Mouse (Mus musculus): ENCODE data around the gene Hcfc2.

GRCm38 (mm10) chr10:82661820-82662219 is 34.1 kb upstream of the Hcfc2 start:
- TF ChIP-seq CTCF (IDR thresholded peaks at IDR 0.05; ENCODE audit: borderline replicate concordance, insufficient read depth, low read depth, low read length) (no peak), POLR2A (IDR thresholded peaks at IDR 0.05; ENCODE audit: borderline replicate concordance, insufficient read depth, low read length) (no peak)
